Mouse (Mus musculus) brown adipose tissue, adult 24 weeks (tissue): ENCODE results near the gene Atxn10. TPM values are rescaled to one million over a fixed set of nuclear protein-coding genes. Genes with fewer than 3 reads are reported as not detected.

Source experiments
- H3K27ac ChIP-seq: fragments of 200-500 bp; replicated peaks from 2 replicates; pipeline ENCODE4 v1.5.1; 2012; ENCODE audit warnings: low read depth, mild to moderate bottlenecking, low read length
- H3K4me1 ChIP-seq: fragments of 200-500 bp; 2 replicates; pipeline ENCODE4 v1.6.1; 2012; ENCODE audit warnings: low read length, mixed read lengths; ENCODE audit not compliant: control insufficient read depth, insufficient read depth, insufficient read length
- H3K4me3 ChIP-seq: fragments of 200-500 bp; 2 replicates; pipeline ENCODE4 v1.5.1; 2012; ENCODE audit warnings: low read depth, mild to moderate bottlenecking, low read length, moderate library complexity; ENCODE audit not compliant: insufficient read depth
- polyA plus RNA-seq: library from polyadenylated mRNA; stranded (reverse); fragments of >200 nt; gene quantifications from 2 replicates; pipeline ENCODE4 v1.2.4, GENCODE M21; 2012; ENCODE audit not compliant: missing spikeins, insufficient read depth, insufficient read length

Gene Atxn10
- polyA plus RNA-seq, 1 experiment = 45.7 TPM

DNA sequence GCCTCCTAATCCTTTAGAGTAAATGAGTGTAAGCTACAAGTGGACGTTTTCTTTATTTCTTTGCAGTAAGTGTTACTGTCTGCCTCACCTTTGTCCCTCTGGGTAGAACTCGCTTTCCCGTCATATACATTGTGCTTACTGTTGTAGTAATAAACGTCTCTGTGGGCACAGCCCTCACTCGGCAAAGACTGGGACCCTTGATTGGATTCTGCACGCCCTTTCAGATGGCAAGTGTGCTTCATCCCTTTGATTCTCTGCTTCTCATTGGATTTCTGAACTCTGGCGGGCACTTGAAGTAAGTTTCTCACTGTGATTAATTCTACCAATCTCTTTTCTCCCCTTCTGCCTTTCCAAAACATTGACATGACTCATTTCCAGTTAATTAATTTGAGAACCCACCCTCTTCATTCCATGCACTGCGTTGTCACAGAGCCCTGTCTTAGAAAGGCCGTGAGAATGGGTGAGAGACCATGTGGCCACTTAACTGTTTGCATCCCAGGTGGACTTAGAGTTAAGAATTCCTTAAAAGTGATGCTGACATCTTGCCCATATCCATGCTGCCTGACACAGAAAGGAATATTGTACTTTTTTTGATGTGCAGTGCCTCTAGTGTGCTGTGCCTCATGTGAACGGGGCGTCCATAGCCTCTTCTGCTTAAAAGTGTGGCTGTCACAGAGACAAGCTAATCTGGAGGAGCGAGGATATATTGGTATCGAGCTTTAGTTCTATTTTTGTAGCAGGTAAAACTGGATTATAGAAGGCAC lies 127.2 kb downstream of the Atxn10 start:
- H3K4me1 ChIP-seq = no peaks in the 10 kb centered on the region
- H3K4me3 ChIP-seq = no peak overlapping the region
- no peak overlapping the region for H3K27ac ChIP-seq

DNA sequence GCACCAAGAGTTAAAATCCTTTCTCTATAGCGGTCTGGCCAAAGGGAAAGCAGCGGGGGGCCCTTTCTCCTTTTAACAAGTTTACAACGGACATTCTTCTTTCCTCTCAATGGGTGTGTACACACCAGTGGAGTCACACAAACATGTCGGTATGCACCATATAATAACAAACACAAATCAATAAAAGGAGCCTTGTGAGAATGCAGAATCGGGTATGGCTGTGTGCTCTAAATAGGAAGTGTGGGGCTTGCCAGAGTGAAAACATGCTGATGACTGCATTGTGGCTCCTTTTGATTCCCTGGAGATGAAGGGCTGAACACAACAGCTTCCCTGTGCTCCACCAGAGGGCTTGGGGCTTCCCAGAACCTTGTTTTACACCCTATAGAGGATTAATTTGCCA lies 128.1 kb downstream of the Atxn10 start:
- Histone ChIP-seq H3K4me1 (no peaks in the 10 kb centered on the region), H3K27ac (no peak overlapping the region), H3K4me3 (no peak overlapping the region)

DNA sequence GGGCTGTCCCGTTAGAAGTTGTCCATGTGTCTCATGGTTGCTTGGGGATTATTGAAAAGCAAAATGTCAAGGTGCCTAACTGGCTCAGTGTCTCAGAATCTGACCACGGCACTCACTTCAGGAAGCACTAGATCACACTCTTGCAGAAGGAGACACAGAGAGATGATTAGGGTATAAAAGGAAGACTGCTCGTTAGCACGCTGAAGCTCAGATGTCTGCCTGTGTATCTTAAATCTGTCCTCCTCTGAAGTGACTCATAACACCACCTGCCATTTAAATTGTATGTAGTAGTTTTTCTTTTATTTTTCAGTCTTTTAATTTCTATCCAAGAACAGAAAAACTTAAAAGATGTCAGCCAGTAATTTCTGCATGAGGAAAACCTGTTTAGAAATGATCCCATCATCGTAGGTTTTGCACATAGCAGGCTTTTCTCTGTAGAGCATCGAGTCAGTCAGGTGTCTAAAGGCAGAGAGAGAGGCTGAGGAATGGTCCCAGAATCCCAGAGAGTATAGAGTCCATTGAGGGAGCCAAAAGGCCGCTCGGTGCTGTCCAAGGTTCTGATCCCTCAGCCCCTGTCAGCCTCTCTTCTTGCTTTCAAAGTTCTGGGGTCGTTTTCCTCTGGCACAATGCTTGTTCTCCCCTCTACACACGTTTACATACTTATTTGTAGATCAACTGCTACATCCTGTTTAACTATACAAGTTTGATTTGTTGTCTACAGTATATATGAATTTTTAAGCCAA lies 128.9 kb downstream of the Atxn10 start:
- no peak overlapping the region for H3K27ac ChIP-seq
- no peaks in the 10 kb centered on the region for H3K4me1 ChIP-seq

DNA sequence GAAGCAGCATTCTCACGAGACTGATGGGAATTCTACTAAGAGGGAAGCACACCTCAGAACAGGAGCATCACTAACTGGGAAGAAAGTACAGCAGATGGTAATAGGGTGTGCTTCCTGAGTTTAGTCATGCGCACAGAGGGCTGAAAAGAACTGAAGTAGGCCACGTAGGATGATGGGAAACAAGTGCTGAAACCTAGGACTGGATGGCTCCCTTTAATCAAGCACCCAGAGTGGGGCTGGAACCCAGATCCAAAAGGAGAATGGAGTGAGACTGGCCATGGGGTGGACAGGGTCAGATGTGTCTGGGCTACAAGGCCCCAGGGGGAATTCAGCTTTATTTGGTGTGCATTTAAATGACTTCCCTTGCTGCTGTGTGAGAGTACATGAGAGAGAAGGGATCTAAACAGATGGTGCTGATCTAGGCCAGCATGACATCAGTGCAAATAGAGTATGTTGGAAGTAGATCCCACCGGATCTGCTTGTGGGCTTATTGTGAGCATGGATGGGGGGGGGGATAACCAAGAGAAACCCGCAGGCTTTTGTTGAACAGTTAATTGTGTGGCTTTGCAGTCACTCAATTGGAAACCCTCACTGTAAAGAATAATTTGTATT lies 130.5 kb downstream of the Atxn10 start:
- Histone ChIP-seq H3K4me3 (no peak overlapping the region), H3K27ac (no peak overlapping the region), H3K4me1 (no peaks in the 10 kb centered on the region)

More for the DNA sequence above, 128.9 kb downstream of the Atxn10 start:
- no peak overlapping the region for H3K4me3 ChIP-seq

DNA sequence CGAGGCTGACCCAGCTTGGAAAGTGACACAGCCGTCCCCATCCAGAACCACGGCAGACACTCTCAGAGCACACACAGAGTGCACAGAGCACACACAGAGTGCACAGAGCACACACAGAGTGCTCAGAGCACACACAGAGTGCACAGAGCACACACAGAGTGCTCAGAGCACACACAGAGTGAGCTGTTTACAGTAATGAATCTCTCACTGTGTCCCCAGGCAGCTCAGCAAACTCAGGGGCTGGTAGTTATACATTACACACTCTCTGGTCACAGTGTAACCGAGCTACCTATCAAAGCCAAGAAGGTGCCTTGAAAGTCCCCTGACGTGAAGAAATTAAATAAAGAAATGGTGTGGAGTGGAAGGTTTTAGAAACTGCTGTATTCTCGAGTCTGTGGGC lies 133.4 kb downstream of the Atxn10 start:
- Histone ChIP-seq H3K27ac (no peak overlapping the region), H3K4me1 (no peaks in the 10 kb centered on the region)

DNA sequence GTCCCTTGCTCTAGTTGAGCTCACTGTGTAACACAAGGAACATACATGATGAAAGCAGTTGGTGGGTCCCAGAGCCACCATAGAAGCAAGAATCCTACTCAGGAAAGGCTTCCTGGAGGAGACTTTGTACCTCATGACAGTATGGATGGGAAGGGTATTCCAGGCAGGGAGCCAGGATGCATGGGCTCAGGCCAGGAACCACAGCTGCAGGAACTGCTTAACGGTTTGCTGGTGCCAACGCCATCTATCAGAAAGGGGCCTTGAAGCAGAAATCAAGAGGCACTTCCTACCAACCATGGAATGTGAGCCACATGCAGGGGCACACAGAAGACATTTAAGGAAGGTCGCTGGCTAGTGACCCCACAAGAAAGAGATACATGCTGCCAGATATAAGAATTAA lies 138.7 kb downstream of the Atxn10 start:
- Histone ChIP-seq H3K4me3 (no peak overlapping the region), H3K4me1 (no peaks in the 10 kb centered on the region), H3K27ac (no peak overlapping the region)

More for the DNA sequence above, 133.4 kb downstream of the Atxn10 start:
- H3K4me3 ChIP-seq = no peak overlapping the region

DNA sequence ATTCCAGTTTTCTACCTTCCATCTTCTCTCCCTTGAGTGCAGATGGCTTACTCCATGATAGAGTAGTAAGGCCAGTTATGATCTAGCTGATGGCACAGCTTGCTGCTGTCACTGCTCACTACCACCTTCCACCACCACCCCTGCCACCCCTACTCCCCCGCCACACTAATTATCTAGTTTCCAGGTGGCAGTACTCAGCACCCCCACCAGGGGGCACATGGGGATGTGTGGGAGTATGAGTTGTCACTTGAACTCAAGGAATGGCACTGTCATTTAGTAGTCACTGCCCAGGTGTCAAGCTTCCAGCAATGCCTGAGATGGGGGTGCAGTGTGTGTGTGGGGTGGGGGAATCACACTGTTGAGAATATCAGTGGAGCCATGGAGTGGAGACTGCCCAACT lies 141.5 kb downstream of the Atxn10 start:
- H3K4me1 ChIP-seq = no peaks in the 10 kb centered on the region
- no peak overlapping the region for H3K27ac ChIP-seq

DNA sequence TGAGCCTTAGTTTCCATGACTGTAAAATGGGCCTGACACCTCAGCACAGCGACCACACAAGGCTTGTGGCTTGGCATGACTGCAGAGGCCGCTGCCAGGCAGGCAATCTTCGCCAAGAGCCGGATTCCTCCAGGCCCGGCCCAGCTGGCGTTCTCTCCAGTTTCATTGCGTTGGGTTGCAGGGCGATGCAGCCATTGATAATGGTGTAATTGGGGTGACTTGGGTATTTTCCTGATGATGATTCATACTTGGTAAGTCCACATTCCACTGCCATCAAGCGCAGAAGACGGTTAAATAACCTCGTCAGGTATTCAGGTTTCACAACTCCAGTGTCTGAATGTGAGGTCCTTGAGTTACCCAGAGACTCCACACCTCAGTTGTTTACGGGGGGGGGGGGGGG lies 143.3 kb downstream of the Atxn10 start:
- Histone ChIP-seq H3K4me3 (no peak overlapping the region), H3K27ac (no peak overlapping the region), H3K4me1 (no peaks in the 10 kb centered on the region)

More for the DNA sequence above, 141.5 kb downstream of the Atxn10 start:
- H3K4me3 ChIP-seq = no peak overlapping the region

DNA sequence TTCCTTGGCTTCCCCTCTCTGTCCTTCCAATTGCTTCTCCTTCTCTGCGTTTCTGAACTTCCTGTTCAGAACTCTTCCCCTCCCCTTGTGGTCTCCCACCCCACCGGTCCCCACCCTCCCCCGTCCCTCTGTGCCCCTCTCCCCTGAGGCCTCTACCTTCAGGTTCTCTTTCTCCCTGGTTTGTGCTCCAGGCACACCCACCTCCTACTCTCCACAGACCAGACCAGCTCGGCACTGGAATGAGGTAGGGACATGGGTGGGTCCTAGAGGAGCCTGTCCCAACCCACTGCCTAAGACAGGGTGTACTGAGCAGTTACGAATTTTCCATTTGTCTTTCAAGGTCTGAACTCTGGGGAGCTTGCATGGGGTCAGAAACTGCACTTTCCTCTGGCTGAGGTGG lies 143.9 kb downstream of the Atxn10 start:
- no peak overlapping the region for H3K4me3 ChIP-seq
- H3K27ac ChIP-seq = no peak overlapping the region
- H3K4me1 ChIP-seq = no peaks in the 10 kb centered on the region

DNA sequence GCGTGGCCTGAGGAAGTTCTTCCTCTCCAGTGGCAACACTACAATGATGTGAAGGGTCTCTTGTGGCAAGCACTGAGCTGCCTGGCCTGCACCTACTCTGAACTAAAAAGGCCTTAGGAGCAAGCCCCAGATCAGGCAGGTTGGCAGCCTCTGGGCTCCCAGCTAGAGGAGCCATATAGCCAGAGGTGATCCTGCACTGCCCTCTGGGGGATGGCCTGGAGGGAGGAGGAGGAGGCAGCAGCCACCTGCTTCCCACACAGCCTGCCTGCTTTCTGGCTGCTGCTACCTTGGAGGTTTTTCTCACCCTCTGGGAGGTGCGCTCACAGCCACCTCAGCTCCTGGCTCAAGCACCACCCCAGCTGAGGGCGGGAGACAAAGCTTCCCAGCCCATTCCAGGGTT lies 144.6 kb downstream of the Atxn10 start:
- H3K4me1 ChIP-seq = no peaks in the 10 kb centered on the region
- no peak overlapping the region for H3K27ac ChIP-seq
- H3K4me3 ChIP-seq = no peak overlapping the region

DNA sequence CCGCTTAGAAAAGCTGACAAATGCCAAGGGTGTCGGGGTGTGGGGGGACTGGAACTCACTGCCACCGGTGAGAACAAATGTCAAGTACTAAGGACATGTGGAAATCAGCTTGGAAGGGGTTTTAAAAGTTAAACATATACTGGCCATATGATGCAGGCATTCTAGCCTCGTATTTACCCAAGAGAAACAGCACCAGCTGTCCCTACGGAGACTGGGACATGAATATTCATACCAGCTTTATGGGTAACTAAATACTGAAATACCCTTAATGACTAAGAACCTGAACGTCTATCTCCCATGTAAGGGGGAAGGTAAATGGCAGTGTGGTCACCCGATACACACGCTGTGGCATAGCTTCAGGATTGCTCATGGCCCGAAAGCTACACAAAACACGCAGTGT lies 152.9 kb downstream of the Atxn10 start:
- H3K4me3 ChIP-seq = no peak overlapping the region
- H3K4me1 ChIP-seq = no peaks in the 10 kb centered on the region
- no peak overlapping the region for H3K27ac ChIP-seq

DNA sequence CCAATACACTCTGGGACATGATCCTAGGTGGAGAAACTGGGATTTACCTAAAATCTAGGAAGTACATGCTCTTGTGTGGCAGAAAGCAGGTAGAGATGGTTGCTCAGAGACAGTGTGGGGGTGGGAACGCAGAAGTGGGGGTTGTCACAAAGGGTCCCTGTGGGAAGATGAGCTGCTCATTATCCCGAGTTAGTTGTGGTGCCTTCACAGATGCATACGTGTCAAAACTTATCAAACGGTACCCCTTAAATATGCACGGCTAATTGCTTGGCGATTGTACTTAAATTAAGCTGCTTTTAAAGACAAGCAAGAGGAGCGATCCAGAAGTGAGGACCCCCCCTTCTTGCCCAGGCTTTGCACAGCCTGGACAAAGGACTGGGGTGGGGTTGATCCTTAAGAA lies 153.7 kb downstream of the Atxn10 start:
- Histone ChIP-seq H3K27ac (no peak overlapping the region), H3K4me1 (no peaks in the 10 kb centered on the region), H3K4me3 (no peak overlapping the region)

DNA sequence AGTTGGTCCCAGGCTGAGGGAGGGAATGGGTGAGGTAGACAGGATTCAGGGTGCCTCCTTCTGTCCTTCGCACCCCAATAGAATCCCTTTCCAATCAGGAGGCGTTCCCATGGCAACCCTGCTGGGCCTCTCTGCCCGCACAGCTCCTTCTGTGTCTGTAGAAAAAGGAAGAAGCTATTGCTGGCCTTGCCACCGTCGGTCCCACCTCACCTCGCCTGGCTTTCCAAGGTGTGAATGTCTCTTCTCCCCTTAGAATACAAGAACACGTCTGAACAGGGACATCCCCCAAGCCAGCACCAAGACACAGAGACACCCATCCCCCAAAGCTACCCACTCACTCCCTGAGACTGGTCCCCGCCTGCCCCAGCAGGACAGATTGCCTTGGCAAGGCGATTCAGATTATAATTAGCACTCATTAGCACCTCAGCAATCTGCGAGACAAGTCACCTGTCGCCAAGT lies 158.1 kb downstream of the Atxn10 start:
- no peak overlapping the region for H3K4me3 ChIP-seq
- no peaks in the 10 kb centered on the region for H3K4me1 ChIP-seq
- H3K27ac ChIP-seq = no peak overlapping the region

DNA sequence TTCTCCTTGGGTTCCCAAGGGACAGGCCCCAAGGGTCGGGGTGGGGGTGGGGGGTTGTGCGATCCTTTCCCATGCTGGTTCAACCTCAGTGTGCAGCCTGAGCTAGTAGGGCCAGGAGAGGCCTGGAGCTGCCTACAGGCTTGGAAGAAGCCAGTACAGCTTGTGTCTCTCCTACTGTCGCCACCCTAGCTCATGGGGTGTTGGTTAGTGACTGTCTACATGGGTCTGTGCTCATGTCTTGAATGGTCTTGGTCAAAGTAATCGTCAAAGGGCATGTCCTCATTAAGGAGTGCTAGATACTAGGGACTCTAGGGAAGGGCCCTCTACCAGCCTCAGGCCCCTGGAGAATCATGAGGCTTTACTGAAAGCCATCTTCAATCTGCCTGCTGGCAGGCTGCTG lies 161.5 kb downstream of the Atxn10 start:
- Histone ChIP-seq H3K4me3 (no peak overlapping the region), H3K4me1 (no peaks in the 10 kb centered on the region), H3K27ac (no peak overlapping the region)

DNA sequence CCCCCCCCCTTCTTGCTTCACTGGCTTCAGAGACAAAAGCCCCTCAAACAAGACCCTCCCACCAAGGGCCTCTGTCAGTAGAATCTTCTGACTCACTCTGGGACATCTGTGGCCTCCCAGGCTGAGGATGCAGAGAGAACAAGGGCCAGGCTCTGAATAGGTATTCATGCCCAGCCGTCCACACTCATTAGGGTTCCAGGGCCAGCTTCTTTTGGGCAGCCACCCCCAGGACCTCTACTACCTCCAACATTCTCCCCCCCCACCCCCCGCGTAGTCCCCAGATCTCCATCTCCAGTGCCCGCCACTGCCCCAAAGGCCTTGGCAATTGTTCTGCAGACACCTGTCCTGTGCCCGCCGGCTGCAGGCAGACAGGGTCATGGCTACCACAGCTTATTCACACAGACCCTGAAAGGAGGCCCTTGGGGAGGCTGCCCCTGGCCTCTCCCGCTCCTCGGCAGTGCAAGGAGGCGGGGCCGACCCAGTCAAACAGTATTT lies 162.0 kb downstream of the Atxn10 start:
- Histone ChIP-seq H3K4me3 (no peak overlapping the region), H3K27ac (no peak overlapping the region), H3K4me1 (no peaks in the 10 kb centered on the region)
